Mouse (Mus musculus) thymus, postnatal 25 days (tissue): ENCODE data around the gene Pars2.

ENCODE experiments used
- DNase-seq: peaks from one replicate; pipeline ENCODE4 v3.0.0; 2022

The Pars2 gene

GRCm38 (mm10) chr4:106650833-106651527 is at the start of gene Pars2:
Gene Pars2 (plus strand): TSS chr4:106651069.
- peak; percentile 99 for DNase-seq

GRCm38 (mm10) chr4:106606639-106607554 is 44.0 kb upstream of the Pars2 start:
- DNase-seq = no peak

- DNase-seq = no peak
Observed at GRCm38 (mm10) chr4:106607905-106608304, 43.0 kb upstream of the Pars2 start.

- no peak for DNase-seq
Observed at GRCm38 (mm10) chr4:106613105-106613504, 37.8 kb upstream of the Pars2 start.

GRCm38 (mm10) chr4:106613560-106613959 is 37.3 kb upstream of the Pars2 start:
- DNase-seq = peak; percentile 54

- peak; percentile 88 for DNase-seq
Observed at GRCm38 (mm10) chr4:106614180-106614797, 36.6 kb upstream of the Pars2 start.

GRCm38 (mm10) chr4:106614881-106615280 is 36.0 kb upstream of the Pars2 start:
- DNase-seq = peak; percentile 56

GRCm38 (mm10) chr4:106615637-106616036 is 35.2 kb upstream of the Pars2 start:
- DNase-seq = peak; percentile 34

- peak; percentile 10 for DNase-seq
Observed at GRCm38 (mm10) chr4:106617056-106617455, 33.8 kb upstream of the Pars2 start, which contains the start of gene Lexm. Gene Lexm (minus strand): TSS chr4:106617241.

- DNase-seq = no peak
Observed at GRCm38 (mm10) chr4:106618898-106619297, 32.0 kb upstream of the Pars2 start.

GRCm38 (mm10) chr4:106621428-106621827 is 29.4 kb upstream of the Pars2 start:
- no peak for DNase-seq

GRCm38 (mm10) chr4:106622030-106622493 is 28.8 kb upstream of the Pars2 start, which contains the start of gene Ttc22:
Gene Ttc22 (plus strand): TSS chr4:106622432.
- no peak for DNase-seq

GRCm38 (mm10) chr4:106622712-106623111 is 28.2 kb upstream of the Pars2 start:
- no peak for DNase-seq

GRCm38 (mm10) chr4:106624271-106624670 is 26.6 kb upstream of the Pars2 start:
- DNase-seq = no peak

GRCm38 (mm10) chr4:106627809-106628208 is 23.1 kb upstream of the Pars2 start:
- DNase-seq = no peak

- DNase-seq = no peak
Observed at GRCm38 (mm10) chr4:106628650-106629360, 22.1 kb upstream of the Pars2 start.

- no peak for DNase-seq
Observed at GRCm38 (mm10) chr4:106629374-106629773, 21.5 kb upstream of the Pars2 start.

- peak; percentile 59 for DNase-seq
Observed at GRCm38 (mm10) chr4:106630333-106631220, 20.3 kb upstream of the Pars2 start.

GRCm38 (mm10) chr4:106632313-106632712 is 18.6 kb upstream of the Pars2 start:
- no peak for DNase-seq

GRCm38 (mm10) chr4:106633281-106634085 is 17.4 kb upstream of the Pars2 start:
- DNase-seq = no peak

- DNase-seq = no peak
Observed at GRCm38 (mm10) chr4:106634086-106634479, 16.8 kb upstream of the Pars2 start.
